Mouse (Mus musculus): ENCODE measurements around the gene Etv3. TPM values are rescaled to one million over a fixed set of nuclear protein-coding genes. Genes with fewer than 3 reads are reported as not detected.

The Etv3 gene
- polyA plus RNA-seq, 1 experiment from 2014 or later, result 12.5 TPM

- peaks cover 11% of the 10 kb centered on the region; the same call in 1 of the 2 replicates for H3K4me1 ChIP-seq (ENCODE audit: control insufficient read depth, insufficient read depth, low read length)
- 1% methylated on average over 6 of the region's 6 CpGs for WGBS
- no peak overlapping the region for H3K27ac ChIP-seq (ENCODE audit: low read length)
- H3K4me3 ChIP-seq (ENCODE audit: low read length), result no peak overlapping the region
- H3K36me3 ChIP-seq (ENCODE audit: control insufficient read depth, insufficient read depth, low read length), result no peaks in the 10 kb centered on the region
- H3K27me3 ChIP-seq (replicated peaks; ENCODE audit: control insufficient read depth, insufficient read depth, low read length), result no peaks in the 10 kb centered on the region
- H3K9ac ChIP-seq (ENCODE audit: low read depth, low read length), result no peak overlapping the region
- H3K9me3 ChIP-seq (ENCODE audit: control insufficient read depth, low read length), result no peaks in the 10 kb centered on the region
- peak; percentile 43; the same call in 1 of the 2 replicates for ATAC-seq
- H3K4me2 ChIP-seq (ENCODE audit: low read depth, low read length), result no peak overlapping the region
These were observed 37.2 kb downstream of the Etv3 start for GRCm38 (mm10) chr3:87562370-87562769.

DNA sequence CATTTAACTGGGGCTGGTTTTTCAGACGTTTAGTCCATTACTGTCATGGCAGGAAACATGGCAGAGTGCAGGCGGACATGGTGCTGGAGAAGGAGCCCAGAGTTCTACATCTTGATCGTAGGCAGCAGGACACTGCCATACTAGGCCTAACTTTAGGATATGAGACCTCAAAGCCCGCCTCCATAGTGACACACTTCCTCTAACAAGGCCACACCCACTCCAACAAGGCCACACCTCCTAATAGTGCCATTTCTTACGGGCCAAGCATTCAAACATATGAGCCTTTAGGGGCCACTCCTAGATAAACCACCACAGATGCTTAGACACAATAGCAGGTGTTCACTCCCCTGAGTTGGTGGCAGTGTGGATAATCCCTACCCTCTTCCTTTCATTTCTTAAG lies 38.3 kb downstream of the Etv3 start:
- Histone ChIP-seq H3K36me3 (ENCODE audit: control insufficient read depth, insufficient read depth, low read length) (no peaks in the 10 kb centered on the region), H3K27me3 (replicated peaks; ENCODE audit: control insufficient read depth, insufficient read depth, low read length) (no peaks in the 10 kb centered on the region), H3K9ac (ENCODE audit: low read depth, low read length) (no peak overlapping the region), H3K4me1 (ENCODE audit: control insufficient read depth, insufficient read depth, low read length) (peaks cover 11% of the 10 kb centered on the region; the same call in 1 of the 2 replicates), H3K27ac (ENCODE audit: low read length) (no peak overlapping the region), H3K9me3 (ENCODE audit: control insufficient read depth, low read length) (no peaks in the 10 kb centered on the region), H3K4me3 (ENCODE audit: low read length) (no peak overlapping the region), H3K4me2 (ENCODE audit: low read depth, low read length) (no peak overlapping the region)
- no peak for ATAC-seq
- WGBS, result 77% methylated on average over 5 of the region's 5 CpGs

- no peaks in the 10 kb centered on the region for H3K36me3 ChIP-seq (ENCODE audit: control insufficient read depth, insufficient read depth, low read length)
- H3K4me3 ChIP-seq (ENCODE audit: low read length), result no peak overlapping the region
- peak overlapping the region; percentile 47 for H3K27ac ChIP-seq (ENCODE audit: low read length)
- H3K4me1 ChIP-seq (ENCODE audit: control insufficient read depth, insufficient read depth, low read length), result peaks cover 11% of the 10 kb centered on the region; the same call in 1 of the 2 replicates
- 78% methylated on average over 6 of the region's 6 CpGs for WGBS
- no peak overlapping the region; the same call in 1 of the 2 replicates for H3K4me2 ChIP-seq (ENCODE audit: low read depth, low read length)
- H3K27me3 ChIP-seq (replicated peaks; ENCODE audit: control insufficient read depth, insufficient read depth, low read length), result no peaks in the 10 kb centered on the region
- peak; percentile 1; the same call in 1 of the 2 replicates for ATAC-seq
- H3K9me3 ChIP-seq (ENCODE audit: control insufficient read depth, low read length), result no peaks in the 10 kb centered on the region
- H3K9ac ChIP-seq (ENCODE audit: low read depth, low read length), result no peak overlapping the region
These were observed 40.4 kb downstream of the Etv3 start for GRCm38 (mm10) chr3:87565623-87566022.

DNA sequence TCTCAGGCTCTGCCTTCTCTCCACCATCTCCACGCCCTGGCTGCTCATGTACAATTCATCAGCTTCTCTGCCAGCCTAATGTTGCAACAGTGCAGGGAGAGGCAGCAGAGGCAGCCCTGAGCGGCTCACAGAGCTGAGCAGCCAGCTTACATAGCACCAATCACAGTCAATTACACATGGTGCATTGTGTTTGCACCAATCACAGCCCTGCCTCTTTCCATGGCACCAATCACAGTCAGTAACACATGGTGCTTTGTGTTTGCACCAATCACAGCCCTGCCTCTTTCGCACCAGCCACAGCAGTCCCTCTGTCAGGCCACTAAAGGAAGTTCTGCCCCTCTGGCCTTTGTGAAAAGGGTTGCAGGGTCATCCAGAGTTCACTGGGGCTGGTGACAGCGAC lies 40.9 kb downstream of the Etv3 start:
- Histone ChIP-seq H3K9ac (ENCODE audit: low read depth, low read length) (no peak overlapping the region), H3K4me1 (ENCODE audit: control insufficient read depth, insufficient read depth, low read length) (peaks cover 11% of the 10 kb centered on the region; the same call in 1 of the 2 replicates), H3K9me3 (ENCODE audit: control insufficient read depth, low read length) (no peaks in the 10 kb centered on the region), H3K27ac (ENCODE audit: low read length) (peak overlapping the region; percentile 63; the same call in 1 of the 2 replicates), H3K36me3 (ENCODE audit: control insufficient read depth, insufficient read depth, low read length) (no peaks in the 10 kb centered on the region), H3K4me3 (ENCODE audit: low read length) (peak overlapping the region; percentile 11; the same call in 1 of the 2 replicates), H3K27me3 (replicated peaks; ENCODE audit: control insufficient read depth, insufficient read depth, low read length) (no peaks in the 10 kb centered on the region), H3K4me2 (ENCODE audit: low read depth, low read length) (peak overlapping the region; percentile 35)
- ATAC-seq, result peak; percentile 96
- WGBS, result 11% methylated on average over 4 of the region's 4 CpGs

GRCm38 (mm10) chr3:87567497-87567896 lies 42.3 kb downstream of the Etv3 start:
- no peak for ATAC-seq
- WGBS, result 92% methylated on average over 14 of the region's 14 CpGs

GRCm38 (mm10) chr3:87568681-87569080 lies 43.5 kb downstream of the Etv3 start:
- no peaks in the 10 kb centered on the region for H3K9me3 ChIP-seq (ENCODE audit: control insufficient read depth, low read length)
- peaks cover 7% of the 10 kb centered on the region; the same call in 1 of the 2 replicates for H3K4me1 ChIP-seq (ENCODE audit: control insufficient read depth, insufficient read depth, low read length)
- H3K9ac ChIP-seq (ENCODE audit: low read depth, low read length), result no peak overlapping the region
- 93% methylated on average over 5 of the region's 5 CpGs for WGBS
- H3K36me3 ChIP-seq (ENCODE audit: control insufficient read depth, insufficient read depth, low read length), result no peaks in the 10 kb centered on the region
- no peak overlapping the region for H3K4me2 ChIP-seq (ENCODE audit: low read depth, low read length)
- no peaks in the 10 kb centered on the region for H3K27me3 ChIP-seq (replicated peaks; ENCODE audit: control insufficient read depth, insufficient read depth, low read length)
- no peak overlapping the region for H3K27ac ChIP-seq (ENCODE audit: low read length)
- no peak for ATAC-seq
- no peak overlapping the region for H3K4me3 ChIP-seq (ENCODE audit: low read length)

More at GRCm38 (mm10) chr3:87567497-87567896, 42.3 kb downstream of the Etv3 start:
- H3K4me3 ChIP-seq (ENCODE audit: low read length), result no peak overlapping the region
- no peak overlapping the region for H3K27ac ChIP-seq (ENCODE audit: low read length)
- H3K9me3 ChIP-seq (ENCODE audit: control insufficient read depth, low read length), result no peaks in the 10 kb centered on the region
- peaks cover 7% of the 10 kb centered on the region; the same call in 1 of the 2 replicates for H3K4me1 ChIP-seq (ENCODE audit: control insufficient read depth, insufficient read depth, low read length)
- H3K9ac ChIP-seq (ENCODE audit: low read depth, low read length), result no peak overlapping the region
- no peaks in the 10 kb centered on the region for H3K36me3 ChIP-seq (ENCODE audit: control insufficient read depth, insufficient read depth, low read length)
- no peak overlapping the region for H3K4me2 ChIP-seq (ENCODE audit: low read depth, low read length)
- H3K27me3 ChIP-seq (replicated peaks; ENCODE audit: control insufficient read depth, insufficient read depth, low read length), result no peaks in the 10 kb centered on the region

- WGBS, result 28% methylated on average over 6 of the region's 6 CpGs
- Histone ChIP-seq H3K9me3 (ENCODE audit: control insufficient read depth, low read length) (peaks cover 4% of the 10 kb centered on the region; the same call in 1 of the 2 replicates), H3K4me2 (ENCODE audit: low read depth, low read length) (no peak overlapping the region), H3K9ac (ENCODE audit: low read depth, low read length) (no peak overlapping the region), H3K4me1 (ENCODE audit: control insufficient read depth, insufficient read depth, low read length) (no peaks in the 10 kb centered on the region), H3K4me3 (ENCODE audit: low read length) (no peak overlapping the region), H3K27me3 (replicated peaks; ENCODE audit: control insufficient read depth, insufficient read depth, low read length) (no peaks in the 10 kb centered on the region), H3K36me3 (ENCODE audit: control insufficient read depth, insufficient read depth, low read length) (no peaks in the 10 kb centered on the region), H3K27ac (ENCODE audit: low read length) (no peak overlapping the region)
- ATAC-seq, result no peak
These were observed 50.6 kb downstream of the Etv3 start for GRCm38 (mm10) chr3:87575766-87576165.

DNA sequence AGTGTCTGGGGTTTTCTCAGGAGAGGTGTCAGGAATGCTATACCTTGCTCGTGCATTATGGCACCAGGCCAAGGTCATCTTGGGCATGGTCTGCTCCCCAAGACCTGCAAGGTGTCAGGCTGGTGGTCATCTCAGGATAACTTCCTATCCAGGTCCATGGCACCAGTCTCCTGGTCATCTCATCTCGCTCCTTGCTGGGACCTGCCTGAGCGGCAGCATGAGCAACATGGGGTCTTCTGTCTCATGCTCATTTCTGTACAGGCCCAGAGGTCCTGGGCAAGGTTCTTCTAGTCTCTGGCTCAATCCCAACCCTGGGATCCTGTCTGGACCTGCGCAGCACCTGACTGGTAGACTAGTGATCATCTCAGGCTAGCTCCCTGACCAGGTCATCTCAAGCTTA lies 57.1 kb downstream of the Etv3 start:
- WGBS, result 90% methylated on average over 4 of the region's 4 CpGs
- Histone ChIP-seq H3K27ac (ENCODE audit: low read length) (no peak overlapping the region), H3K4me3 (ENCODE audit: low read length) (no peak overlapping the region), H3K4me2 (ENCODE audit: low read depth, low read length) (no peak overlapping the region), H3K9ac (ENCODE audit: low read depth, low read length) (no peak overlapping the region), H3K9me3 (ENCODE audit: control insufficient read depth, low read length) (peaks cover 4% of the 10 kb centered on the region; the same call in 1 of the 2 replicates), H3K4me1 (ENCODE audit: control insufficient read depth, insufficient read depth, low read length) (no peaks in the 10 kb centered on the region), H3K36me3 (ENCODE audit: control insufficient read depth, insufficient read depth, low read length) (no peaks in the 10 kb centered on the region), H3K27me3 (replicated peaks; ENCODE audit: control insufficient read depth, insufficient read depth, low read length) (no peaks in the 10 kb centered on the region)
- no peak for ATAC-seq

Measured in intestine, embryonic 16.5 days (tissue).